Mouse (Mus musculus): Measurements from ENCODE around the gene D330020A13Rik. TPM values are rescaled to one million over a fixed set of nuclear protein-coding genes. Genes with fewer than 3 reads are reported as not detected.

Gene D330020A13Rik
- not detected in 2 replicates for polyA plus RNA-seq (2012; ENCODE audit: insufficient read depth, insufficient read length, missing spikeins)

DNA sequence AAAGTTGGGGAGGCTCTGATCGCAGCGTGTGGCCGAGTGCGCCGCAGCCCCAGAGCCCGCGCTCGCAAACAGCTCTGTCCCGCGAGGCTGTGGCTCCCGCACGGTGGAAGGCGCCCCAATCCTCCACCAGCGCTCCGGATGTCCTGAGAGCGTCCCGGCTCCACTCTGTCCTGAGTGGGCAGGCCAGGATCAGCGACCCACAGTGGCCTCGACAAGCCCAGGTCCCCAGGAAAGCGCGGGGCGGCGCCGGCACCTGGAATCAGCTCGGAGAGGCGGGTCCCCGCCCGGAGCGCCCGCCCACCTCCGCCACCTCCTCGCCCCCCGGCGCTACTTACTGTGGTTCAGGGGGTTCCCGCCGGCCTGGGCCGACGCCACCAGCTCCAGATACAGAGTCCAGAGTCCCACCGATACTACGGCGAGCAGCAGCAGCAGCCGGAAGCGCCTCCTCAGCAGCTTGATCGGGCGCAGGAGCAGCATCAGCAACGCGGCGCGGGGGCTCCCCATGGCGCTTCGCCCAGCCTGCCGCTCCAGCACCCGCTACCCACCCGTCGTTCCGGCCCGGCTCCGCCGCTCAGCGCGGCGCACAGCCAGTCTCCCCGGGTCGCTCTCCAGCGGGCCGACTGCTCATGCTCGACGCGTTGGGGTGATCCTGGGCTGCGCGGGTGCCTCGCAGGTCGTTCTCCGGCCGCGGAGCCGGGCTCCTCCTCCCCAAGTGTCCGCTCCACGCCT, at the start of gene D330020A13Rik, which contains the start of gene B4galnt3:
Gene D330020A13Rik, plus strand, starts transcription at position 309 of the 729 bp plus-strand sequence.
Gene B4galnt3, minus strand, starts transcription at position 504 of the 729 bp plus-strand sequence.
- no peak within 1 kb of the TSS for H3K27ac ChIP-seq (replicated peaks; ENCODE audit: low read depth, low read length)

GRCm38 (mm10) chr6:120246676-120247075, 47.5 kb upstream of the D330020A13Rik start:
- Histone ChIP-seq H3K4me3 (ENCODE audit: insufficient read depth, low read depth, low read length) (no peak overlapping the region), H3K27ac (replicated peaks; ENCODE audit: low read depth, low read length) (no peak overlapping the region), H3K4me1 (ENCODE audit: control insufficient read depth, insufficient read depth, insufficient read length, low read length) (no peaks in the 10 kb centered on the region)

More for the DNA sequence above, at the start of gene D330020A13Rik, which contains the start of gene B4galnt3:
- Histone ChIP-seq H3K4me3 (ENCODE audit: insufficient read depth, low read depth, low read length) (peak within 1 kb of the TSS; percentile 55), H3K4me1 (ENCODE audit: control insufficient read depth, insufficient read depth, insufficient read length, low read length) (no peaks in the 10 kb centered on the region)

GRCm38 (mm10) chr6:120249831-120250230, 44.3 kb upstream of the D330020A13Rik start:
- no peaks in the 10 kb centered on the region for H3K4me1 ChIP-seq (ENCODE audit: control insufficient read depth, insufficient read depth, insufficient read length, low read length)
- no peak overlapping the region for H3K27ac ChIP-seq (replicated peaks; ENCODE audit: low read depth, low read length)
- H3K4me3 ChIP-seq (ENCODE audit: insufficient read depth, low read depth, low read length): no peak overlapping the region

DNA sequence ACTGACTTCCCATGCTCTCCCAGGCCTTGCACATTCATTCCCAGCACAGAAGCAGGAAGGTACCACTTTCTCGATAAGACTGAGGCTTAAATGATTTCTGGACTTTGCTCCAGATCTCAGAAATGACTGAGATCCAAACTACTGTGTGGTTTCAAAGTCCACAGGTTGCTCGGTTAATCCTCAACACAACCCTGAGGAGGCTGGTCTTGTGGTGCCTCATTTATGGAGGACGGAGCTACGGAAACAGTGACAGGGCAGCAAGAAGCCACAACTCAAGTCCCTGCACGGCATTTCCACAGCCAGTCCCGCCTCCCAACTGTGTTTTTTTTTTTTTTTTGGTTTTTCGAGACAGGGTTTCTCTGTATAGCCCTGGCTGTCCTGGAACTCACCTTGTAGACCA, 43.2 kb upstream of the D330020A13Rik start:
- Histone ChIP-seq H3K4me1 (ENCODE audit: control insufficient read depth, insufficient read depth, insufficient read length, low read length) (no peaks in the 10 kb centered on the region), H3K4me3 (ENCODE audit: insufficient read depth, low read depth, low read length) (no peak overlapping the region), H3K27ac (replicated peaks; ENCODE audit: low read depth, low read length) (no peak overlapping the region)

DNA sequence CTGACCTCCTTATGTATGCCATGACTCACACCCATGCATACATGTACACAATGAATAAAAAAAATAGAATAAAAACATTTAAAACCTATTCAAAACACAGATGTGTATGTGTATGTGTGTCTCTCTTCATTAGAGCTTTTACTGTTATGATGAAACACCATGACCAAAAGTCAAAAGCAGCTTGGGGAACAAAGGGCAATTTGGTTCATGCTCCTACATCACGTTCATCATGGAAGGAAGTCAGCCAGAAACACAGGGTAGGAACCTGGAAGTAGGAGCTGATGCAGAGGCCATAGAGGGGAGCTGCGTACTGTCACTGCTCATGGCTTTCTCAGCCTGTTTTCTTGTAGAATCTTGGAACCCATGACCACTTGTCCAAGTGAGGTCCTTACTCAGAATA, 41.4 kb upstream of the D330020A13Rik start:
- H3K4me1 ChIP-seq (ENCODE audit: control insufficient read depth, insufficient read depth, insufficient read length, low read length): no peaks in the 10 kb centered on the region
- no peak overlapping the region for H3K27ac ChIP-seq (replicated peaks; ENCODE audit: low read depth, low read length)
- H3K4me3 ChIP-seq (ENCODE audit: insufficient read depth, low read depth, low read length): no peak overlapping the region

- Histone ChIP-seq H3K4me3 (ENCODE audit: insufficient read depth, low read depth, low read length) (no peak overlapping the region), H3K27ac (replicated peaks; ENCODE audit: low read depth, low read length) (no peak overlapping the region), H3K4me1 (ENCODE audit: control insufficient read depth, insufficient read depth, insufficient read length, low read length) (no peaks in the 10 kb centered on the region)
Observed at GRCm38 (mm10) chr6:120254640-120255039, 39.5 kb upstream of the D330020A13Rik start.

DNA sequence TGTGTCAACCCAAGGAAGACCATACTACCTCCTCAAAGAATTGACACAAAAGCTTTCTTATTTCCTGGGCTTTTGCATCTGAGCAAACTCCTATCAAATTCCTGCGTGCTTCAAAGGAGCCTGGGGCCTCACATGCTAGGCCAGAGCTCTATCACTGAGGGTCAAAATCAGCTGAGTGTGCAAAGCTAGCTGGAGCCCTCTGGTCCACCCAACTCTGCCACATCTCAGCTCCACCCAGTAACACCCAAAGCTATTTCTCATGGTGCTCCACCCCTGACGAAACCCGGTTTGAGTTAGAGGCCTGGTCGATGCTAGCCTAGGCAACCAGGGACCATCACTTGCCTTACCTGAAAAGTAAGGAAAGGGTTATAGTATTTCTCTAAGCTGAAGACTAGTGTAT, 39.0 kb upstream of the D330020A13Rik start:
- H3K4me1 ChIP-seq (ENCODE audit: control insufficient read depth, insufficient read depth, insufficient read length, low read length): no peaks in the 10 kb centered on the region
- H3K4me3 ChIP-seq (ENCODE audit: insufficient read depth, low read depth, low read length): no peak overlapping the region
- no peak overlapping the region for H3K27ac ChIP-seq (replicated peaks; ENCODE audit: low read depth, low read length)

GRCm38 (mm10) chr6:120255701-120256100, 38.5 kb upstream of the D330020A13Rik start:
- H3K4me3 ChIP-seq (ENCODE audit: insufficient read depth, low read depth, low read length): no peak overlapping the region
- H3K27ac ChIP-seq (replicated peaks; ENCODE audit: low read depth, low read length): no peak overlapping the region
- H3K4me1 ChIP-seq (ENCODE audit: control insufficient read depth, insufficient read depth, insufficient read length, low read length): no peaks in the 10 kb centered on the region

GRCm38 (mm10) chr6:120256431-120256935, 37.7 kb upstream of the D330020A13Rik start:
- no peaks in the 10 kb centered on the region for H3K4me1 ChIP-seq (ENCODE audit: control insufficient read depth, insufficient read depth, insufficient read length, low read length)
- no peak overlapping the region for H3K27ac ChIP-seq (replicated peaks; ENCODE audit: low read depth, low read length)
- no peak overlapping the region for H3K4me3 ChIP-seq (ENCODE audit: insufficient read depth, low read depth, low read length)

GRCm38 (mm10) chr6:120259481-120259880, 34.7 kb upstream of the D330020A13Rik start:
- no peaks in the 10 kb centered on the region for H3K4me1 ChIP-seq (ENCODE audit: control insufficient read depth, insufficient read depth, insufficient read length, low read length)
- no peak overlapping the region for H3K4me3 ChIP-seq (ENCODE audit: insufficient read depth, low read depth, low read length)
- H3K27ac ChIP-seq (replicated peaks; ENCODE audit: low read depth, low read length): no peak overlapping the region

DNA sequence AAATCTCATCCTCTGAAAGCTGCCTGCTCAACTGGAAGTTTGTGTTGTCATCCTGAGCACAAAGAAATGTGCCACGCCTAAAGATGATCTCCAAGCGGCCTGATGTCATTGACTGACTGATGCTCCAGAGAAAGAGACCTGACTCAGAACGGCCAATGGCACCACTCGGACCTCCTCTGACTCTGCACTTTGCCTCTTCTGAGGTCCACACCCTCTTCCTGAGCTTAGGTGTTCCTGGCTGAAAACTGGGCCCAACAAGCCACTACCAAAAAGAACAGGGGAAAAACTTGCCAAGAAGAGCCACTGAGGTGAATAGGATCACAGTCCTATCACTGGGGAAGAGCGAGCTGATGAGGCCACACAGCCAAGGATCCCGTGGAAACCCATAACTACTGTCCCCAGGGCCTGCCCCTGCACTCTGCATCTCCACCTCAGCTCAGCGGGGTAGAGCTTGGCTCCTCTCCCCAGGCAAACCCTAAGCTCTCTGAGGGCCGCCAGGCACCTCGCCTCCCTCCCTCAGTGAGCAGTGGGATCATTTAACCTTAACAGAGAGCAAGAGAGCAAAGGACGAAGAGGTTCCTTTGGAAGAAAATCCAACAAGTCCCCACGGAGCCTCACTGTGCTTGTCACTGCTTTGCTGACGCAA, 31.2 kb upstream of the D330020A13Rik start:
- Histone ChIP-seq H3K4me3 (ENCODE audit: insufficient read depth, low read depth, low read length) (no peak overlapping the region), H3K27ac (replicated peaks; ENCODE audit: low read depth, low read length) (no peak overlapping the region), H3K4me1 (ENCODE audit: control insufficient read depth, insufficient read depth, insufficient read length, low read length) (no peaks in the 10 kb centered on the region)

GRCm38 (mm10) chr6:120263608-120264007, 30.6 kb upstream of the D330020A13Rik start:
- H3K27ac ChIP-seq (replicated peaks; ENCODE audit: low read depth, low read length): no peak overlapping the region
- H3K4me1 ChIP-seq (ENCODE audit: control insufficient read depth, insufficient read depth, insufficient read length, low read length): no peaks in the 10 kb centered on the region
- H3K4me3 ChIP-seq (ENCODE audit: insufficient read depth, low read depth, low read length): no peak overlapping the region

- H3K4me3 ChIP-seq (ENCODE audit: insufficient read depth, low read depth, low read length): no peak overlapping the region
- H3K4me1 ChIP-seq (ENCODE audit: control insufficient read depth, insufficient read depth, insufficient read length, low read length): no peaks in the 10 kb centered on the region
- no peak overlapping the region for H3K27ac ChIP-seq (replicated peaks; ENCODE audit: low read depth, low read length)
Observed at GRCm38 (mm10) chr6:120264151-120264550, 30.0 kb upstream of the D330020A13Rik start.

- H3K4me1 ChIP-seq (ENCODE audit: control insufficient read depth, insufficient read depth, insufficient read length, low read length): no peaks in the 10 kb centered on the region
- no peak overlapping the region for H3K4me3 ChIP-seq (ENCODE audit: insufficient read depth, low read depth, low read length)
- H3K27ac ChIP-seq (replicated peaks; ENCODE audit: low read depth, low read length): no peak overlapping the region
Observed at GRCm38 (mm10) chr6:120274181-120274580, 20.0 kb upstream of the D330020A13Rik start.

DNA sequence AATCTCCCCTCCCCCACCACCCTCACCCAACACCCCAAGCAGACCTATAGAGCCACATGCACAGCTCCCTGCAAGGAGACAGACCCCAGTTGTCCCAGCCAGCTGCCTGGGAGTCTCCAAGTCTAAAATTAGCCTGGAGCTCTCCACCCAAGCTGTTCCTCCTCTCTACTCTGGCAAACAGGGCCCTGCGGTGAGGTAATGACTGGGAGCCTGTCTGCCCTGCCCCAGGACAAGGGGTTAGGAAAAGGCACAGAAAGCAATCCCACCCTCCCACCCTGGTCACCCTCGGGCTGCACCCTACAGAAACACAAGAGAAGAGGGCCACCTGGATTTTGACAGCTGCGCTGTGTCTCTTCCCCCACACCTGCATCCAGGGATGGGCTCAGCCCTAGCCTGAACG, 19.3 kb upstream of the D330020A13Rik start:
- H3K27ac ChIP-seq (replicated peaks; ENCODE audit: low read depth, low read length): no peak overlapping the region
- no peaks in the 10 kb centered on the region for H3K4me1 ChIP-seq (ENCODE audit: control insufficient read depth, insufficient read depth, insufficient read length, low read length)
- no peak overlapping the region for H3K4me3 ChIP-seq (ENCODE audit: insufficient read depth, low read depth, low read length)
